Mouse (Mus musculus) gastrocnemius, postnatal 10 days (tissue): ENCODE data around the gene Tex22. TPM values are rescaled to one million over a fixed set of nuclear protein-coding genes. Genes with fewer than 3 reads are reported as not detected.

Source experiments
- DNase-seq: peaks from one replicate; pipeline ENCODE4 v3.0.0; 2021; ENCODE audit warnings: mixed read lengths
- long read RNA-seq, 2 experiments: library from polyadenylated mRNA; stranded (forward); transcript quantifications; one replicate each; pipeline ENCODE4 v2.0.0; 2021
- total RNA-seq, 2 experiments: library from RNA; stranded (reverse); gene quantifications; 2 replicates each; pipeline ENCODE4 v1.2.3; 2021

Gene Tex22
- total RNA-seq: under 1 TPM in 1 of 2 experiments, not detected in 1; 0.20 TPM
- long read RNA-seq, experiment 1: 0 reads
- long read RNA-seq, experiment 2: 0 reads

DNA sequence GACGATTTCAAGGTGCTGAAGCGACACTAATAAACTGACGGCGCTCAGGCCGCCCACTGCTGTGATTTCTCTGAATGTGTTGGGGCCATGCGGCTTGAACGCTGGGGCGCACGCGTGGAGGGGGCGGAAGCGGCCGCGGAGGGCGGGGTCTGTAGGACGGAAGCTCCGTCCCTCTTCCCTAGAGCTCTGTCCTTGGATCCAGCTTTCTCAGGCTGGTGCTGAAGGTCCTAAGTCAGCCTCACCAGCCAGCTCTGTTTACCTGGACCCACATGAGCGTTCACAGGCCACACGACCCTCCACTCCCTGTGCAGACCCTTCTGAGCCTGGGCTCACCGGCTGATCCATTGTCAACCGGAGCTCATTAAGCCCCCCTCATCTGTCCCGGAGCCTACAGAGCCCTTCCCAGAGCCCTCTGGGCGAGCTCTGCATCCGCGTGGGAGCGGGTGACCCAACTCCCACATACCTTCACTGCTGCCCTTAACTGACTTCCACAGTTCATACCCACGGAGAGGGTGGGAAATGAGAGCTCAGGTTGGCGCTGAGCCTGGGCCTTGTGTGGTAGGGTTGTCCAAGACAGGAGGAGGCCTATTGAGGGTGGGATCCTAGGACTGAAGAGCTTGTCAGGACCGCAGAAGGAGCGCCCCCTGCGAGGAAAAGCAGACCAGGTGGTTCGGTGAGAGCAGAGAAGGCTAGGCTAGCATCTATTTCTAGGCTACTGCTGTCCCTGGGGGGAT lies at the start of gene Tex22:
Gene Tex22, plus strand, starts transcription at position 174 of the 734 bp plus-strand sequence.
- DNase-seq: peak; percentile 88

DNA sequence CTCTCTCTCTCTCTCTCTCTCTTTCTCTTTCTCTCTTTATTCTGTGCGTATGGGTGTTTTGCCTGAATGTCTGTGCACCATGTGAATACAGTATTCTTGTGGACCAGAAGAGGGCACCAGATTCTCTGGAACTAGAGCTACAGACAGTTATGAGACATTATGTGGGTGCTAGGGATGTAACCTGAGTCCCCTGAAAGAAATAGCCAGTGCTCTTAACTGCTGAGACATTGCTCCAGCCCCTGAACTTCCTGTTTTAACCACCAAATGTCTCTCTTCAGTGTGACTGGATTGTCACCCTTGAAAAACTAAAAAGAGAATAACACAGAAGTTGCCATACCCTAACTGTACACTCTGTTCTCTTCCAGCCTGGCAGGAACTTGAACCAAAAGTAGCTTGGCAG lies 47.7 kb upstream of the Tex22 start:
- DNase-seq: no peak

DNA sequence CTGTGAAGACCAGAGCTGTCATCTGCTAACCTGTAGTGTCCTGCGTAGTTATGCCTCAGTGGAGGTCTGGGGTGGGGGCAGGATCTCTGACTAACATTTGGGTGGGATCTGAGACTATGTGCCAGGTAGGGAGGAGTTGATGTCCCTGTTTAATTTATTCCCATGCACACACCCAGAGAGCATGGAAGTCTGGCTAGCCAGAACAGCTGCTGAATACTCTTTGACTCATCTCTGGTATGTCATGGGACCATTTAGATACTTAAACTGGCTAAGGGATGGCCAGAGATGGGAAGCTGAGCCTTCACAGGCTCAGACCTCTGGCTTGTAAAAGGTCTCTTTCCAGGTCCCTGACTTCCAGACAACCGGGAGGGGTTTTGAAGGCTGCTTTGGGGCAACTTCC lies 46.8 kb upstream of the Tex22 start:
- no peak for DNase-seq

DNA sequence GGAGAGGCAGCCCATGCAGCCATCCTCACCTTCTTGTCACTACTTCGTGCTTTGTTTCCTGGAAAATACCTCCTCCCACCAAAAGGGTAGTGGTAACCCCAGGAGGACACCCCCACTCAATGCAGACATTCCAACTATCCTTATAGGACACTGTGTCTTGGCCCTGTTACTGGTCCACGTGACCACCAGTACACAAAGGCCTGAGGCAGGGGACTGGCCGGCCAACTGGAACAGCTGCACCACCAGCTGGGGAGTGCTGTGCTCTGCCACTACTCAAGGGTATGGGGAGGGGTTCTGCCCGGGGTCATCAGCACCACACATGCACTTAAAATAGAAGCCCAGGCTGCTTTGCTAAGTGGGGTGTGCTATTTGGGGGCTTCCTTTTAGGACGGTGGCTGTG lies 46.2 kb upstream of the Tex22 start:
- no peak for DNase-seq

GRCm38 (mm10) chr12:113028898-113029297 lies 45.4 kb upstream of the Tex22 start:
- DNase-seq: no peak

- no peak for DNase-seq
These were observed 44.3 kb upstream of the Tex22 start for GRCm38 (mm10) chr12:113030046-113030445.

- DNase-seq: no peak
These were observed 43.3 kb upstream of the Tex22 start for GRCm38 (mm10) chr12:113030993-113031392.

DNA sequence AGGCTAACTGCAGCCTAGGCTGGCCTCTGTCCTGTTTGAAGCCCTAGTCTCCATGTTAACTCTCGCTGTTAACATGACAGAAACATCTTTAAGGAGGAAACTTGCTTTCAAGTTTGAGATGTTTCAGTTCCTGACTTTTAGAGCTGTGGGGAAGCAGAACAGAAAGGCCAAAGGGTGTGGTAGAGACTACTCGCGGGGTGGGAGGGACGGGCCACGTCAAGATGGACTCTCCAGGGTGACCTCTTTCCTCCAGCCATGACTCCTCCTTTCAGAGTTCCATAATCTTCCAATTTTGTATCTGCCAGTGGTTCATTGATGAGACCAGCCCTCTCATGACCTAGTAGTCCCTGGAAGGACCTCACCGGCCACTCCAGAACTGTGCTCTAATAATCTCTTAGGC lies 42.9 kb upstream of the Tex22 start:
- DNase-seq: no peak

GRCm38 (mm10) chr12:113032296-113033250 lies 41.7 kb upstream of the Tex22 start:
- peak; percentile 39 for DNase-seq

DNA sequence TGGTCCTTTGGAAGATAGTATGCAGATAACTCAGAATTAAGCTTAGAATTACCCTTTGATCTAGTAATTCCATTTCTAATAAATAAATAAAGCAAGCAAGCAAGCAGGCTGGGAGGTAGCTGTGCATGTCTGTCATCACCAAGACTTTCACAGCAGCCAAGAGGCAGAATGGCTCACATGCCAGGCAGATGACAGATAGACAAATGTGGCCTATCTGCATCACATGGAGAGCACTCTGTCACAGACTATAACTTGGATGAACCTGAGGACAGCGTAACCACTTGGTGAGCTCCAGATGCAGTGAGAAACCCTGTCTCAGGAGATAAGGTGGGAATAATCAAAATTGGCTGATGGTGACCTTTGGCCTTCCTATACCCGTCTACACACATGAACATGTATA lies 39.2 kb upstream of the Tex22 start:
- DNase-seq: no peak

GRCm38 (mm10) chr12:113036996-113037395 lies 37.3 kb upstream of the Tex22 start:
- DNase-seq: no peak

- DNase-seq: no peak
These were observed 35.9 kb upstream of the Tex22 start for GRCm38 (mm10) chr12:113038414-113038813.

GRCm38 (mm10) chr12:113041481-113042439 lies 32.5 kb upstream of the Tex22 start:
- peak; percentile 55 for DNase-seq

GRCm38 (mm10) chr12:113042543-113042942 lies 31.8 kb upstream of the Tex22 start:
- DNase-seq: no peak

DNA sequence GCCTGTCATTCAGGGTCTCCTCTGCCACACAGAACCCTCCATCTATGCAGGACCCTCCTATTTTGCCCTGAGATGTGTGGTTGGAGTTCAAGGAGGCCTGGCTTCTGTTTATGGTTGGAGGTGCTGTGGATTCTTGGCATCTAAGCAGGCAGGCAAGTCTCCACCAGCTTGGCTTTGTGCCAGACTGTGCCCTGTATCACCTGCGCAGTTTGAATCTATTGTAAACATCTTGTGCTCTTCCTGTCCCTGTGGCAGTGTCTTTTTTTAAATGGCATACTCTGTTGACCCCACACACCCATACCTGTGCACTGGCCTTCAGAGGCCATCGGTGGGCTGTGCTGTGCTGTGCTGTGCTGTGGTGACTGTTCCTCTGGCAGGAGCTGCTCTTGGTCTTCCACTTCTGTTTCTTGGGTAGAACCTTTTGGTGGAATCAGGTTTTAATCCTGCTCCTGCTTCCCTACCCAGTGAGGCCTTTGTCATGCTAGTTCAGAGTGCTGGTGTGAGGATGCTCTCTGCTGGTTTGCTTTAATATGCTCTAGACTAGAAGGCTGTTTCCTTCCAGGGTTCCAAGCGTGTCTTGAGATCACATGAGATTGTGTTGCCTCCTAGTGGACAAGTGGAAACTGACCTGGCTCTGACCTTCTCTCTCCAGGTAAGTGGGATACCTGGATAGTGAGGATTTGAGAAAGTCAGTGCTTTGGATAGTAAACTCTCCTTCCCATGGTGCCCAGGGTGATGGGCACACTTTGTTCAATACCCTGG lies 29.2 kb upstream of the Tex22 start:
- DNase-seq: no peak

GRCm38 (mm10) chr12:113046861-113047260 lies 27.4 kb upstream of the Tex22 start:
- no peak for DNase-seq

DNA sequence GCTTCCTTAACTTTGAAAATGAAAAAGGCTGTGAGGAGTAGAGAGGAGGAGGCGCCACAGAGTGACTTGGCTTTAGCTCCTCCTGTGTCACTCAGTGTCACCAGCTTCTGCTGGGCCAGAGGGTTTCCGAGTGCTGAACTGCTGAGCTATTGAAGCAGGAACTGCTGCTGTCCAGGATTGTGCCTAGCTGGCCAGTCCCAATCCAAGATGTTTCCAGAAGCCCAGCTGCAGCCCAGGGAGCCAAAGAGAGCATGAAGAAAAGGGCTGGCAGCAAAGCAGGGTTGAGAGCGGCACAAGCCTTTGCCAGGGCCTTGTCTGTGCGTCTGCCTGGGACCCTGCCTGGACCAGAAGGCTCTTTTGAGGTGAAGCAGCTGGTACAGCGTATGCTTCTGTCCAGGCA lies 26.2 kb upstream of the Tex22 start:
- DNase-seq: no peak

DNA sequence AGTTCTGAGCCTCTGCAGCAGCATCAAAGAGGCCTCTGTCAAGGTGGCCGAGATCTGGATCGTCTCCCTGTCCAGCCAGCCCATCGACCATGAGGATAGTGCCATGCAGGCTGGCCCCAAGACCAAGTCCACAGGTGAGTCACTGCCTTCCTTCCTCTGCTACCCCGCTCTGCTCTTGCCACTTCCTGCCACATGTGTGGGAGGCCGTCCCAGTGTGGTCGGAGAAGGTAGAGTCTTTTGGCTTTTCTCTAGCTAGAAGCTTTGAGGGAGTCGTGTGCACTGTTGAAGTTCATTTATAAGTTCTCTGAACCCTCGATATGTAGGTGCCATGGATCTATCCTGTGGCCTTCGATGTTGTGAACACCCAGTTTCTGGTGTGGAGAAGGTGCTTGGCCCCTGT lies 24.5 kb upstream of the Tex22 start:
- no peak for DNase-seq

DNA sequence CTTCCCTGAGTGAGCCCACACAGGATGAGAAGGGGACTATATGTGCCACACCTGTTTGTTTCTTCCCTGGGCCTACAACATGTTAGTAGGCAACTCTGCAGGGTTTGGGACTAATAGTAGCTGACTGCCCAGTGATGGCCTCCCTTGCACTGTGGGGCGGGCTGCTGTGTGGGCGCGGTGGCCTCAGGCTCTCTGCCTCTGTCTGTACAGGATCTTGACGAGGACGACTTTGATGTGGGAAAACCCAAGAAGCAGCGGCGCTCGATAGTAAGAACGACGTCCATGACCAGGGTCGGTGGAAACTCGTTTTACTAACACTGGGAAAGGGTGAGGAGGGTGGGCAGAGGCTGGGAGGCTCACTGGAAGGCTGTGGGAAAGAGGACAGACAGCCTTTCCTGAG lies 23.6 kb upstream of the Tex22 start:
- DNase-seq: no peak

DNA sequence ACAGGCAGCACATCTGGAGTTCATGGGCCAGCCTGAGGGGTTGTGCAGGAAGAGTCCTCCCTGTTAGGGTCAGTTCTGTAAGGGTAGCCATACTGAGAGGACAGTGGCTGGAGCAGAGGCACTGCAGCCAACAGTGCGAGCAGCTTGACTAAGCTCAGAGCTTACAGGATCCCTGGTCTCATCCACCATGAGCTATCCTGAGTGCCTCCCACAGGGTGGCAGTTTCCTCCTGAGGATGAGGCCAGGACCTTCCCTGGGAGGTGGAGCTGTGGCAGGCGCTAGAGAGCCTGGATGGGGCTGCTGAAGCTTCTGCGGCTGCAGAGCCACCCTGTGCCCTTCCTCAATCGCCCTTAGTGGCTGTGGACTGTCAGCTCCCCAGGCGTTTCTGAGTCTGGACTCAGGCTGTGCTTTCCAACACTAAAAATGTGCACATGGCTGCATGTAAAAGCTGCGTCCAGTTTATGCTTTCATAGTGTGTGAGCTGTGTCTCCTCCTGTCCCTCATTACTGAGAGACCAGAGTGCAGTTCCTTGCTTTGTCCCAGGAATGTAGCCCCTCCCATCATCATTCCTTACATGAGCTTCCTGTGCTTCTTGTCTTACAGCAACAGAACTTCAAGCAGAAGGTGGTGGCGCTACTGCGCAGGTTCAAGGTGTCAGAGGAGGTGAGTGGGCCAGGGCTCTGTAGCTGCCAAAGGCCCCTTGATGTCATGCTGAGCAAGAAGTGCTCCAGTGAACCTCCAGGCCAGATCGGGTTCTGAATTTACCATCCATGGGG lies 22.5 kb upstream of the Tex22 start:
- no peak for DNase-seq
